Mouse (Mus musculus) MEL (cell line): Measurements from ENCODE around the gene Fgfbp3. TPM values are rescaled to one million over a fixed set of nuclear protein-coding genes. Genes with fewer than 3 reads are reported as not detected.
A peak's percentile ranks its signal among the peaks of the same experiment; 100 is the strongest.

ENCODE experiments used
- DNase-seq: peaks from one replicate; pipeline ENCODE4 v3.0.0; 2011; ENCODE audit warnings: low read depth, low spot score
- H3K27ac ChIP-seq: 2 replicates; pipeline ENCODE4 v1.5.1; 2012; ENCODE audit warnings: low read depth, mild to moderate bottlenecking, control low read depth, low read length, moderate library complexity; ENCODE audit not compliant: control insufficient read depth
- H3K27me3 ChIP-seq, 2 experiments: fragments of 150-350 bp in 1 of 2; sonication (generic) in 1 of 2; 2 replicates each; pipeline ENCODE4 v1.6.1; 2012; ENCODE audit warnings: low read length in 2 of 2, mild to moderate bottlenecking in 2 of 2, improper control_type of control experiment in 1 of 2, moderate library complexity in 1 of 2; ENCODE audit not compliant: insufficient read depth in 2 of 2, control insufficient read depth in 1 of 2
- H3K36me3 ChIP-seq, 2 experiments: 2 replicates each; pipeline ENCODE4 v1.6.1; 2012 to 2014; ENCODE audit warnings: low read length in 2 of 2, improper control_type of control experiment in 1 of 2, inconsistent platforms in 1 of 2, mild to moderate bottlenecking in 1 of 2; ENCODE audit not compliant: insufficient read depth in 2 of 2, control insufficient read depth in 1 of 2
- H3K4me1 ChIP-seq, 2 experiments: fragments of 150-350 bp in 1 of 2; sonication (generic) in 1 of 2; 2 replicates each; pipeline ENCODE4 v1.6.1; 2012; ENCODE audit warnings: low read length in 2 of 2, improper control_type of control experiment in 1 of 2, mild to moderate bottlenecking in 1 of 2; ENCODE audit not compliant: insufficient read depth in 2 of 2, control insufficient read depth in 1 of 2
- H3K4me3 ChIP-seq, 2 experiments: fragments of 150-350 bp in 1 of 2; sonication (generic) in 1 of 2; 2 replicates each; pipeline ENCODE4 v1.5.1; 2012; ENCODE audit warnings: low read depth in 2 of 2, low read length in 2 of 2, mild to moderate bottlenecking in 2 of 2, moderate library complexity in 2 of 2, control low read depth in 1 of 2, improper control_type of control experiment in 1 of 2; ENCODE audit not compliant: control insufficient read depth in 1 of 2, insufficient read depth in 1 of 2
- H3K79me2 ChIP-seq: 2 replicates; pipeline ENCODE4 v1.6.1; 2012; ENCODE audit warnings: mild to moderate bottlenecking, low read length, moderate library complexity; ENCODE audit not compliant: control insufficient read depth, poor library complexity, insufficient read depth
- H3K9ac ChIP-seq: 2 replicates; pipeline ENCODE4 v1.6.1; 2012; ENCODE audit warnings: low read depth, mild to moderate bottlenecking, control low read depth, low read length, moderate library complexity; ENCODE audit not compliant: control insufficient read depth, poor library complexity, severe bottlenecking
- H3K9me3 ChIP-seq: fragments of 150-350 bp; sonication (generic); replicated peaks from 2 replicates; pipeline ENCODE4 v1.6.1; 2012; ENCODE audit warnings: mild to moderate bottlenecking, low read length, improper control_type of control experiment, moderate library complexity; ENCODE audit not compliant: insufficient read depth
- CHD1 ChIP-seq: IDR thresholded peaks from 2 replicates; pipeline ENCODE4 v1.6.1; 2012; ENCODE audit warnings: low read depth, mild to moderate bottlenecking, inconsistent platforms, low read length, improper control_type of control experiment
- CHD2 ChIP-seq: IDR thresholded peaks from 2 replicates; pipeline ENCODE4 v1.6.1; 2011; ENCODE audit warnings: low read length, improper control_type of control experiment
- CTCF ChIP-seq, 3 experiments: IDR thresholded peaks in 2 of 3; conservative IDR thresholded peaks in 1 of 3; 2 replicates each; pipeline ENCODE4 v1.5.1; 2011 to 2012; ENCODE audit warnings: low read length in 3 of 3, low read depth in 2 of 3, mild to moderate bottlenecking in 2 of 3, improper control_type of control experiment in 1 of 3, inconsistent platforms in 1 of 3, mixed read lengths in 1 of 3, moderate library complexity in 1 of 3; ENCODE audit not compliant: control insufficient read depth in 1 of 3, insufficient read depth in 1 of 3, poor library complexity in 1 of 3, severe bottlenecking in 1 of 3
- E2F4 ChIP-seq: IDR thresholded peaks from 2 replicates; pipeline ENCODE4 v1.6.1; 2011; ENCODE audit warnings: low read depth, low read length, improper control_type of control experiment, borderline replicate concordance
- ELF1 ChIP-seq: IDR thresholded peaks from 2 replicates; pipeline ENCODE4 v1.6.1; 2014; ENCODE audit warnings: low read depth, mild to moderate bottlenecking, inconsistent platforms, low read length, improper control_type of control experiment, moderate library complexity
- EP300 ChIP-seq, 2 experiments: IDR thresholded peaks; 2 replicates each; pipeline ENCODE4 v1.6.1; 2011; ENCODE audit warnings: improper control_type of control experiment in 2 of 2, low read length in 2 of 2, low read depth in 1 of 2, mild to moderate bottlenecking in 1 of 2
- ETS1 ChIP-seq: IDR thresholded peaks from 2 replicates; pipeline ENCODE4 v1.6.1; 2012; ENCODE audit warnings: low read depth, mild to moderate bottlenecking, inconsistent platforms, low read length, improper control_type of control experiment, moderate library complexity
- GABPA ChIP-seq: IDR thresholded peaks from 2 replicates; pipeline ENCODE4 v1.6.1; 2012; ENCODE audit warnings: low read depth, mild to moderate bottlenecking, inconsistent platforms, low read length, improper control_type of control experiment, moderate library complexity
- HCFC1 ChIP-seq: IDR thresholded peaks from 2 replicates; pipeline ENCODE4 v1.6.1; 2012; ENCODE audit warnings: low read depth, mild to moderate bottlenecking, inconsistent platforms, low read length, improper control_type of control experiment, moderate library complexity
- JUND ChIP-seq: IDR thresholded peaks from 2 replicates; pipeline ENCODE4 v1.6.1; 2011; ENCODE audit warnings: low read depth, mild to moderate bottlenecking, improper control_type of control experiment, low read length
- MAZ ChIP-seq: IDR thresholded peaks from 2 replicates; pipeline ENCODE4 v1.6.1; 2012; ENCODE audit warnings: low read depth, mild to moderate bottlenecking, inconsistent platforms, low read length, improper control_type of control experiment
- MEF2A ChIP-seq: IDR thresholded peaks from 2 replicates; pipeline ENCODE4 v1.6.1; 2014; ENCODE audit warnings: low read depth, mild to moderate bottlenecking, inconsistent platforms, low read length, improper control_type of control experiment; ENCODE audit not compliant: poor library complexity, insufficient replicate concordance, severe bottlenecking; ENCODE audit errors: extremely low read depth
- MXI1 ChIP-seq: IDR thresholded peaks from 2 replicates; pipeline ENCODE4 v1.6.1; 2011; ENCODE audit warnings: mild to moderate bottlenecking, low read depth, low read length, improper control_type of control experiment
- MYC ChIP-seq: IDR thresholded peaks from 2 replicates; pipeline ENCODE4 v1.6.1; 2011; ENCODE audit warnings: low read depth, mild to moderate bottlenecking, low read length, improper control_type of control experiment, moderate library complexity
- NRF1 ChIP-seq: IDR thresholded peaks from 2 replicates; pipeline ENCODE4 v1.6.1; 2014; ENCODE audit warnings: low read depth, mild to moderate bottlenecking, inconsistent platforms, low read length, improper control_type of control experiment, moderate library complexity; ENCODE audit not compliant: poor library complexity, insufficient read depth, severe bottlenecking
- POLR2A ChIP-seq, 2 experiments: IDR thresholded peaks; 2 replicates each; pipeline ENCODE4 v1.6.1; 2011 to 2012; ENCODE audit warnings: low read length in 2 of 2, mild to moderate bottlenecking in 2 of 2, control low read depth in 1 of 2, improper control_type of control experiment in 1 of 2, low read depth in 1 of 2, moderate library complexity in 1 of 2; ENCODE audit not compliant: control insufficient read depth in 1 of 2, insufficient read depth in 1 of 2, poor library complexity in 1 of 2
- RAD21 ChIP-seq: IDR thresholded peaks from 2 replicates; pipeline ENCODE4 v1.6.1; 2011; ENCODE audit warnings: mild to moderate bottlenecking, low read depth, low read length, improper control_type of control experiment
- RCOR1 ChIP-seq: IDR thresholded peaks from 2 replicates; pipeline ENCODE4 v1.6.1; 2012; ENCODE audit warnings: low read depth, mild to moderate bottlenecking, inconsistent platforms, low read length, improper control_type of control experiment
- SIN3A ChIP-seq: IDR thresholded peaks from 2 replicates; pipeline ENCODE4 v1.6.1; 2012; ENCODE audit warnings: low read length, improper control_type of control experiment, inconsistent platforms
- SMC3 ChIP-seq: IDR thresholded peaks from 2 replicates; pipeline ENCODE4 v1.6.1; 2011; ENCODE audit warnings: low read depth, low read length, improper control_type of control experiment
- TCF12 ChIP-seq: IDR thresholded peaks from 2 replicates; pipeline ENCODE4 v1.6.1; 2014; ENCODE audit warnings: low read depth, mild to moderate bottlenecking, inconsistent platforms, low read length, improper control_type of control experiment, moderate library complexity
- USF1 ChIP-seq: IDR thresholded peaks from 2 replicates; pipeline ENCODE4 v1.6.1; 2014; ENCODE audit warnings: low read depth, mild to moderate bottlenecking, inconsistent platforms, low read length, improper control_type of control experiment, moderate library complexity
- USF2 ChIP-seq, 2 experiments: IDR thresholded peaks; 2 replicates each; pipeline ENCODE4 v1.6.1; 2011 to 2012; ENCODE audit warnings: improper control_type of control experiment in 2 of 2, low read length in 2 of 2, borderline replicate concordance in 1 of 2, inconsistent platforms in 1 of 2, low read depth in 1 of 2, mild to moderate bottlenecking in 1 of 2; ENCODE audit not compliant: insufficient read depth in 1 of 2
- ZC3H11A ChIP-seq: IDR thresholded peaks from 2 replicates; pipeline ENCODE4 v1.6.1; 2012; ENCODE audit warnings: low read depth, mild to moderate bottlenecking, inconsistent platforms, low read length, improper control_type of control experiment
- polyA plus RNA-seq, 2 experiments: library from polyadenylated mRNA; stranded (reverse) in 1 of 2; unstranded in 1 of 2; fragments of >175 nt in 1 of 2; fragments of >200 nt in 1 of 2; gene quantifications; 2 replicates each; pipeline versions ENCODE4 v1.2.1 to v1.2.4; 2012; ENCODE audit warnings: low replicate concordance in 2 of 2, low read depth in 1 of 2; ENCODE audit not compliant: insufficient read length in 2 of 2, insufficient read depth in 1 of 2, missing spikeins in 1 of 2
- total RNA-seq: library from RNA; depleted of rRNA; stranded (reverse); fragments of 300-350 nt; gene quantifications from 2 replicates; pipeline ENCODE4 v1.2.3, GENCODE M21; 2012

Gene Fgfbp3
- total and polyA plus RNA-seq, 3 experiments, result 2.6 to 10.0 TPM; not detected in 1

GRCm38 (mm10) chr19:36932613-36933012, 13.2 kb upstream of the Fgfbp3 start:
- Histone ChIP-seq H3K9ac (no peak overlapping the region), H3K27ac (peak overlapping the region; percentile 40; the same call in 1 of the 2 replicates), H3K4me1 (peaks cover 32 to 51% of the 10 kb centered on the region in 2 experiments), H3K36me3 (peaks cover 11 to 81% of the 10 kb centered on the region in 2 experiments), H3K4me3 (no peak overlapping the region), H3K79me2 (peaks cover 73% of the 10 kb centered on the region), H3K9me3 (no peaks in the 10 kb centered on the region), H3K27me3 (no peaks in the 10 kb centered on the region)
- peak; percentile 94 for DNase-seq
- TF ChIP-seq ELF1 (peak; percentile 54; the same call in 1 of the 2 replicates), CHD1 (0 out of 2 replicates have a peak, but pooled peaks have one; percentile 11), MEF2A (no peak), TCF12 (0 out of 2 replicates have a peak, but pooled peaks have one; percentile 7), USF1 (no peak), USF2 (IDR thresholded peaks at IDR 0.05; ENCODE audit: borderline replicate concordance in 1 of 2, insufficient read depth in 1 of 2, low read depth in 1 of 2, low read length in 2 of 2) (no peak), EP300 (IDR thresholded peaks at IDR 0.05; ENCODE audit: low read depth in 1 of 2, low read length in 2 of 2) (0 out of 4 replicates have a peak, but pooled peaks of 1 of the 2 experiments have one; percentile 39), ETS1 (0 out of 2 replicates have a peak, but pooled peaks have one; percentile 5), JUND (no peak), CHD2 (peak; percentile 40; the same call in 1 of the 2 replicates), MYC (0 out of 2 replicates have a peak, but pooled peaks have one; percentile 23), MAZ (no peak), CTCF (IDR thresholded peaks at IDR 0.05 in 2 of 3, conservative IDR thresholded peaks at IDR 0.05 in 1 of 3; ENCODE audit: control insufficient read depth in 1 of 3, insufficient read depth in 1 of 3, low read depth in 2 of 3, low read length in 3 of 3, poor library complexity in 1 of 3, severe bottlenecking in 1 of 3) (no peak), RAD21 (no peak), POLR2A (IDR thresholded peaks at IDR 0.05; ENCODE audit: control insufficient read depth in 1 of 2, insufficient read depth in 1 of 2, low read depth in 1 of 2, low read length in 2 of 2, poor library complexity in 1 of 2) (no peak), MXI1 (no peak), ZC3H11A (no peak), SIN3A (peak; percentile 2; the same call in 1 of the 2 replicates), RCOR1 (0 out of 2 replicates have a peak, but pooled peaks have one; percentile 22), SMC3 (no peak), NRF1 (no peak), E2F4 (no peak), HCFC1 (no peak), GABPA (no peak)
